Mouse (Mus musculus) limb, embryonic 11.5 days (tissue): Measurements from ENCODE around the gene Gse1. TPM values are rescaled to one million over a fixed set of nuclear protein-coding genes. Genes with fewer than 3 reads are reported as not detected.

Experiments
- ATAC-seq: fragments of 200-750 bp; cut with Nextera tagmentation; 2 replicates; pipeline ENCODE4 v1.8.0; 2017; ENCODE audit warnings: low read depth; ENCODE audit not compliant: insufficient number of reproducible peaks, low FRiP score, low TSS enrichment
- DNase-seq: peaks from one replicate; pipeline ENCODE4 v3.0.0-alpha.2; 2015; ENCODE audit warnings: low spot score
- H3K27ac ChIP-seq: fragments of 300-500 bp; sonication (generic); replicated peaks from 2 replicates; pipeline ENCODE4 v1.5.1; 2014; ENCODE audit warnings: low read depth, mild to moderate bottlenecking, low read length
- H3K27me3 ChIP-seq: fragments of 300-500 bp; sonication (generic); 2 replicates; pipeline ENCODE4 v1.6.1; 2014; ENCODE audit warnings: mild to moderate bottlenecking, low read length, mixed read lengths; ENCODE audit not compliant: control insufficient read depth, insufficient read depth
- H3K36me3 ChIP-seq: fragments of 300-500 bp; sonication (generic); 2 replicates; pipeline ENCODE4 v1.6.1; 2014; ENCODE audit warnings: mild to moderate bottlenecking, low read length, moderate library complexity, mixed read lengths; ENCODE audit not compliant: control insufficient read depth, insufficient read depth
- H3K4me1 ChIP-seq: fragments of 300-500 bp; sonication (generic); 2 replicates; pipeline ENCODE4 v1.6.1; 2014; ENCODE audit warnings: low read length, mixed read lengths; ENCODE audit not compliant: control insufficient read depth, insufficient read depth
- H3K4me2 ChIP-seq: fragments of 300-500 bp; sonication (generic); 2 replicates; pipeline ENCODE4 v1.6.1; 2014; ENCODE audit warnings: low read depth, mild to moderate bottlenecking, moderate library complexity; ENCODE audit not compliant: severe bottlenecking
- H3K4me3 ChIP-seq: fragments of 300-500 bp; sonication (generic); 2 replicates; pipeline ENCODE4 v1.5.1; 2014; ENCODE audit warnings: low read depth, low read length
- H3K9ac ChIP-seq: fragments of 300-500 bp; sonication (generic); 2 replicates; pipeline ENCODE4 v1.6.1; 2014; ENCODE audit warnings: mild to moderate bottlenecking, low read length
- H3K9me3 ChIP-seq: fragments of 300-500 bp; sonication (generic); 2 replicates; pipeline ENCODE4 v1.6.1; 2016; ENCODE audit warnings: low read length; ENCODE audit not compliant: control insufficient read depth
- WGBS: fragments of 180-500 bp; shearing (Covaris S2); extraction: QIAGEN DNeasy Blood & Tissue Kit; methylation state at CpG from one replicate; pipeline ENCODE4 v1.1.7; 2014; 5-methylcytosine and 5-hydroxymethylcytosine counted together
- microRNA-seq: library from miRNA; unstranded; fragments of <30 nt; microRNA quantifications from one replicate; pipeline ENCODE4, GENCODE M21; 2016
- polyA plus RNA-seq: library from polyadenylated mRNA; unstranded; fragments of >200 nt; fragmentation: Nextera tagmentation; extraction: Ambion mirVana; gene quantifications from 2 replicates; pipeline ENCODE4 v1.2.1, GENCODE M21; 2014

Gse1 gene
- polyA plus RNA-seq, 1 experiment from 2014 or later, result 6.6 TPM

GRCm38 (mm10) chr8:120630031-120630430, 401.8 kb downstream of the Gse1 start:
- no peak overlapping the region for H3K27ac ChIP-seq
- ATAC-seq (no peak), DNase-seq (no peak)
- H3K4me3 ChIP-seq, result no peak overlapping the region
- H3K9ac ChIP-seq, result 0 out of 2 replicates have a peak overlapping the region, but pooled peaks have one; percentile 4
- H3K9me3 ChIP-seq, result no peaks in the 10 kb centered on the region
- no peak overlapping the region for H3K4me2 ChIP-seq
- H3K4me1 ChIP-seq, result peaks cover 10% of the 10 kb centered on the region
- H3K36me3 ChIP-seq, result no peaks in the 10 kb centered on the region
- H3K27me3 ChIP-seq, result peaks cover 13% of the 10 kb centered on the region; the same call in 1 of the 2 replicates
- 61% methylated on average over 5 of the region's 5 CpGs for WGBS

- DNase-seq (no peak), ATAC-seq (no peak)
- WGBS, result 38% methylated on average over 6 of the region's 6 CpGs
- Histone ChIP-seq H3K9me3 (no peaks in the 10 kb centered on the region), H3K4me3 (no peak overlapping the region), H3K4me2 (no peak overlapping the region), H3K27ac (no peak overlapping the region), H3K36me3 (no peaks in the 10 kb centered on the region), H3K27me3 (peaks cover 13% of the 10 kb centered on the region; the same call in 1 of the 2 replicates), H3K9ac (no peak overlapping the region), H3K4me1 (peaks cover 10% of the 10 kb centered on the region)
These were observed 402.6 kb downstream of the Gse1 start for GRCm38 (mm10) chr8:120630848-120631247.

Small RNA genes within 50 kb of the gene (microRNA-seq; reads per million reads assigned to microRNA genes)
- gene Gm22715, result not detected
- gene Mir7687, result 1.5 reads per million

Other genes starting within 250 kb of the Gse1 start
- gene Crispld2, start 236.0 kb upstream of the Gse1 start, polyA plus RNA-seq, result 2.7 and 3.1 TPM in 2 replicates
- gene Zdhhc7, start 127.0 kb upstream of the Gse1 start, polyA plus RNA-seq, result 22.7 and 24.6 TPM in 2 replicates
- gene 6430548M08Rik, start 114.3 kb upstream of the Gse1 start, polyA plus RNA-seq, result 1.8 and 2.3 TPM in 2 replicates
- gene Fam92b, start 51.0 kb upstream of the Gse1 start, polyA plus RNA-seq, result 0.16 and 0.27 TPM in 2 replicates